Comparison of ENCODE assay signal across 8 mouse cellular contexts in genomic region chr11:22002783-22003340, GRCm38 (mm10). TPM values are rescaled to one million over a fixed set of nuclear protein-coding genes. Genes with fewer than 3 reads are reported as not detected.
DNase-seq lines count a peak whose midpoint lies in the region; ATAC-seq and TF ChIP-seq lines count a peak whose summit lies in the region.

Gene Otx1, minus strand, starts transcription at chr11:22002897.

- peak within 1 kb of the TSS; percentile 73 for H3K27ac ChIP-seq in forebrain, postnatal 0 days (ENCODE audit: low read depth, low read length)
- H3K27ac ChIP-seq in midbrain, embryonic 10.5 days (replicated peaks): peak within 1 kb of the TSS; percentile 100

- peaks cover 68% of the 10 kb centered on the region for H3K4me1 ChIP-seq in megakaryocyte, embryonic 14.5 days
- 0 out of 2 replicates have a peak, but pooled peaks cover 3% of the 10 kb centered on the region for H3K4me1 ChIP-seq in forebrain, postnatal 0 days (ENCODE audit: insufficient read depth)
- peaks cover 78% of the 10 kb centered on the region for H3K4me1 ChIP-seq in midbrain, embryonic 10.5 days

- no peak for ATAC-seq in CD4-positive, CD25-positive, alpha-beta regulatory T cell, adult 4 months
- no peak for ATAC-seq in megakaryocyte, adult 5-6 weeks (ENCODE audit: poor library complexity, severe bottlenecking)
- no peak for ATAC-seq in forebrain, postnatal 0 days

- peak within 1 kb of the TSS; percentile 47 for H3K9ac ChIP-seq in forebrain, postnatal 0 days

- H3K4me2 ChIP-seq in forebrain, postnatal 0 days (ENCODE audit: low read depth): peak within 1 kb of the TSS; percentile 65

- peaks cover 95% of the 10 kb centered on the region for H3K27me3 ChIP-seq in megakaryocyte, embryonic 14.5 days (replicated peaks)
- peaks cover 32% of the 10 kb centered on the region for H3K27me3 ChIP-seq in forebrain, postnatal 0 days (ENCODE audit: insufficient read depth, low read length)
- H3K27me3 ChIP-seq in midbrain, embryonic 10.5 days (ENCODE audit: low read depth, poor library complexity, severe bottlenecking): peaks cover 83% of the 10 kb centered on the region

- peak within 1 kb of the TSS; percentile 90 for H3K4me3 ChIP-seq in megakaryocyte, embryonic 14.5 days (replicated peaks)
- H3K4me3 ChIP-seq in forebrain, postnatal 0 days (ENCODE audit: low read depth, low read length): peak within 1 kb of the TSS; percentile 45
- H3K4me3 ChIP-seq in midbrain, embryonic 10.5 days: peak within 1 kb of the TSS; percentile 85

- no peak for TF ChIP-seq CTCF in forebrain, postnatal 0 days (IDR thresholded peaks at IDR 0.05; ENCODE audit: low read depth)

- under 1% methylated on average over 34 of the region's 34 CpGs for whole genome bisulfite sequencing in forebrain, postnatal 0 days
- under 1% methylated on average over 34 of the region's 34 CpGs for WGBS in midbrain, embryonic 10.5 days

- H3K36me3 ChIP-seq in megakaryocyte, embryonic 14.5 days (replicated peaks; ENCODE audit: low read length): no peaks in the 10 kb centered on the region
- no peaks in the 10 kb centered on the region for H3K36me3 ChIP-seq in forebrain, postnatal 0 days (ENCODE audit: insufficient read depth)
- H3K36me3 ChIP-seq in midbrain, embryonic 10.5 days: peaks cover 21% of the 10 kb centered on the region

- peak; percentile 12 for DNase-seq in CD4-positive, CD25-positive, alpha-beta regulatory T cell, adult 2 months (ENCODE audit: low read depth, low spot score)
- no peak for DNase-seq in forebrain, postnatal 0 days
- peak; percentile 12 for DNase-seq in kidney, adult 9 months
- DNase-seq in midbrain, embryonic 10.5 days (ENCODE audit: low spot score): peak; percentile 80
- DNase-seq in testis, postnatal 14 days (ENCODE audit: low spot score): peak; percentile 19

- H3K9me3 ChIP-seq in megakaryocyte, embryonic 14.5 days: no peaks in the 10 kb centered on the region
- H3K9me3 ChIP-seq in forebrain, postnatal 0 days (ENCODE audit: low read length): no peaks in the 10 kb centered on the region
- no peaks in the 10 kb centered on the region for H3K9me3 ChIP-seq in midbrain, embryonic 10.5 days (replicated peaks)

RNA-seq across cellular contexts. Expression of gene Otx1, which starts in this region (rescaled TPM):
- polyA plus RNA-seq in CD4-positive, CD25-positive, alpha-beta regulatory T cell, adult 4 months (2017; shearing (Covaris generic)): not detected
- polyA plus RNA-seq in megakaryocyte, embryonic 14.5 days (2012; ENCODE audit: insufficient read depth, low replicate concordance): not detected in 2 replicates
- not detected in 2 replicates for total RNA-seq in megakaryocyte, adult 5-6 weeks (2015)
- not detected in 2 replicates for total RNA-seq in megakaryocyte, adult 5-6 weeks (2017)
- 2.3 and 3.9 TPM in 2 replicates for total RNA-seq in forebrain, postnatal 0 days (2014; rRNA removed)
- polyA plus RNA-seq in forebrain, postnatal 0 days (2015; fragmentation: Nextera tagmentation; extraction: Ambion mirVana): 5.7 and 5.9 TPM in 2 replicates
- polyA plus RNA-seq in midbrain, embryonic 10.5 days (2016; fragmentation: Nextera tagmentation; extraction: Ambion mirVana): 44.5 and 54.8 TPM in 2 replicates
